Mouse (Mus musculus): ENCODE measurements around the gene Grm3. TPM values are rescaled to one million over a fixed set of nuclear protein-coding genes. Genes with fewer than 3 reads are reported as not detected.

The Grm3 gene
- polyA plus RNA-seq, 1 experiment from 2014 or later = 34.5 TPM

DNA sequence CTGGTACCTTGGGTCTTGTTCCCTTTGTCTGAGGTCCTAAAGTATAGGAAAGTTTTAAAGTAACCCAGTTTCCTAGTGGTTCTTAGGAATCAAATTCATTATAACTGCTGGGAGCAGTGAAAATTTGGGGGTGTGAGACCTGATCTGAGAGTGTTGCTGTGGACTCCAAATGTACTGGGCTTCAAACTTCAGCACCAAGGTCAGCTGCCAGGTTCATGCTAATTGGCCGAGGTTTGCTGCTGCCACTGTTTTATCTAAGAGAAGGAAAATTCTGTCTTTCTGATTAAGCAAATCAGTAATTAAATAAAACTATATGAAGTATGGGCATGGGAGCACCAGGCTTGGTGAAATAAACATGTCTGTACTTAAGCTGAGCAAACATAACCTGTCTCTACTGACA is 278.8 kb downstream of the Grm3 start:
- 13% methylated on average over 1 of the region's 1 CpGs for WGBS
- no peak overlapping the region for H3K4me2 ChIP-seq (ENCODE audit: low read length)

More for the DNA sequence above, 278.8 kb downstream of the Grm3 start:
- no peak for ATAC-seq
- H3K36me3 ChIP-seq (ENCODE audit: control insufficient read depth, insufficient read depth) = no peaks in the 10 kb centered on the region
- no peaks in the 10 kb centered on the region for H3K27me3 ChIP-seq (replicated peaks; ENCODE audit: control insufficient read depth, insufficient read depth, low read length)
- H3K27ac ChIP-seq (ENCODE audit: low read length) = no peak overlapping the region
- no peak overlapping the region for H3K9ac ChIP-seq (replicated peaks; ENCODE audit: low read depth, low read length)
- no peaks in the 10 kb centered on the region for H3K9me3 ChIP-seq (ENCODE audit: control insufficient read depth, low read length)
- no peak overlapping the region for H3K4me3 ChIP-seq (replicated peaks; ENCODE audit: low read length)
- no peaks in the 10 kb centered on the region for H3K4me1 ChIP-seq (replicated peaks; ENCODE audit: control insufficient read depth, insufficient read depth, low read length)

Data from forebrain, embryonic 16.5 days (tissue).